Mouse (Mus musculus) left cerebral cortex, postnatal 10 days (tissue): ENCODE data around the gene Srd5a1. TPM values are rescaled to one million over a fixed set of nuclear protein-coding genes. Genes with fewer than 3 reads are reported as not detected.

Experiments used
- DNase-seq, 2 experiments: peaks; one replicate each; pipeline ENCODE4 v3.0.0; 2021 to 2022; ENCODE audit warnings: low spot score in 2 of 2, mixed read lengths in 1 of 2; ENCODE audit errors: extremely low spot score in 1 of 2
- intact Hi-C: fragments of 180-260 bp; cut with DNase I; formaldehyde crosslinking; loops from one replicate; pipeline ENCODE4 v1.15.1; 2025
- total RNA-seq, 2 experiments: library from RNA; stranded (reverse); gene quantifications; 2 replicates each; pipeline ENCODE4 v1.2.3; 2021

Srd5a1 gene
- total RNA-seq, 2 experiments from 2014 or later = 22.8 to 23.7 TPM

- DNase-seq = no peak
- intact Hi-C loops = no loop called here
These were observed 78.9 kb downstream of the Srd5a1 start for GRCm38 (mm10) chr13:69532101-69532892.

- no peak for DNase-seq
- intact Hi-C loops = no loop called here
These were observed 79.8 kb downstream of the Srd5a1 start for GRCm38 (mm10) chr13:69531431-69531830.

- intact Hi-C loops = no loop called here
- no peak for DNase-seq
These were observed 80.3 kb downstream of the Srd5a1 start for GRCm38 (mm10) chr13:69530951-69531350.

- intact Hi-C loops = no loop called here
- no peak for DNase-seq
These were observed 81.1 kb downstream of the Srd5a1 start for GRCm38 (mm10) chr13:69530156-69530555.

- DNase-seq = no peak
- intact Hi-C loops = no loop called here
These were observed 82.7 kb downstream of the Srd5a1 start for GRCm38 (mm10) chr13:69528531-69528930.

- intact Hi-C loops = no loop called here
- no peak for DNase-seq
These were observed 85.4 kb downstream of the Srd5a1 start for GRCm38 (mm10) chr13:69525867-69526266.

GRCm38 (mm10) chr13:69524158-69524530 lies 87.1 kb downstream of the Srd5a1 start:
- intact Hi-C loops = no loop called here

More at GRCm38 (mm10) chr13:69524158-69524530, 87.1 kb downstream of the Srd5a1 start:
- DNase-seq = no peak

Other genes starting within 250 kb of the Srd5a1 start
- gene Nsun2, start 77.7 kb downstream of the Srd5a1 start, total RNA-seq = 10 to 100 TPM; 67.6 to 68.9 TPM
- gene Tent4a, start 76.8 kb downstream of the Srd5a1 start, total RNA-seq = 10 to 100 TPM; 34.3 to 40.3 TPM
- 100 to 1,000 TPM; 195 to 198 TPM for gene Ube2ql1, start 128.4 kb upstream of the Srd5a1 start, total RNA-seq
- 10 to 100 TPM; 67.8 TPM for gene Med10, start 191.0 kb upstream of the Srd5a1 start, total RNA-seq